Mouse (Mus musculus) G1E-ER4 (cell line): ENCODE measurements at regions not wholly inside any gene's neighbourhood (a gene's known extent, or its start where the extent isn't known, plus 50 kb on each side); places are given as distances from the start of the nearest gene placed in this dataset.

Experiments
- GATA1 ChIP-seq: IDR thresholded peaks from one replicate; pipeline ENCODE4 v1.8.0; 2012; ENCODE audit warnings: low read length, inconsistent platforms

DNA sequence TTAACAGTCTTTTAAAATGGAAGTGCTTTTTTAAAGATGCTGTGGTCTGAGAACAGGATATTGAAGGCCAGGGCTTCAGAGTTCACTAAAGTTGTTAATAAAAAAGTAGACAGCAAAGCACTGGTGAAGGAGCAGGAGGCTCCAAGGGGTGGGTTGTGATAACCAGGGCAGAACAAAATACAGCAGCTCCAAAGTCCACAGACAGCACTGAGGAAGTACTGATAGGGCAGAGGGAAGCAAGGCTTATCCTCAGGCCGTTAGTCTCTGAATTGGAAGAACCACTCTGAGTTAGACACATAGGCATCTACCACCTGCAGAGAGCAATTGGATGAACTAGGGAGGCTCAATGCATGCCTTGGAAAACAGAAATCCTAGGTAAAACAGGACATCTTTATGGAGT lies 62.1 kb downstream of the P2ry1 start:
- TF ChIP-seq GATA1: no peak

DNA sequence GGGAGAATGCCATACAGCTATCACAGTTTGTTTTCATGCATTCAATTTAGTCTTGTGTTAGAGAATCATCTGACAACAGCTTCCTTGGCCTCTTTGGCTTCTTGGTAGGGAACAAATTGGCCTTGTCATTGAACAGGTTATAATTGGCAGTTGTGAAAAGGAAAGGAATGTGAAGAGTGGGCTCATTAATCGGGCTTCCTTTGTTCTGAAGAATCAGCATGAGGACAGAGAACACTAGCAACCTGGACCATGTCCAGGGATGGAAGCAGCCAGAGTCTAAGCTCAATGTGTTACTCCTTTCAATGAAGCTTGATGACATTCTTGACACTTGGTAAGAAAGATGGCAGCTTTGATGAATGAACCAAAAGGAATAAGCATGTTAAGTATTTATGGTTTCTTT lies 64.5 kb downstream of the P2ry1 start:
- no peak for TF ChIP-seq GATA1

DNA sequence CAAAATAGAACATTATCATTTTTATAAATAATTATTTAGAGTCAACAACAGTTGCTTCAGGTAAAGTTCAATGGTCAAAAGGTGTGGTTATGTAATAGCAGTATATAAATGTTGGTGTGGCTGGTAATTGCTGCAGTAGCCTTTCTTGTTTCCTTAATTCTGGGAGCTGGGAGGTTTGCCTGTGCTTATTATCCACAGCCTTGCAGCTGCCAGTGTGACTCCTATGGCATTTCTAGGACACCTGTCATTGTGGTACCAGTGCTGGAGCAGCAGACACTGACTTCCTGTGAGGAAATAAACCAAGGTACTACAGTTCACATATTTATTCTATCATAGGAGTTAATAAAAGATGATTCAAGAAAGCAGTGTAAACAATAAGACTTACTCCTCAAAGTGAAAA lies 65.6 kb downstream of the P2ry1 start:
- no peak for TF ChIP-seq GATA1

DNA sequence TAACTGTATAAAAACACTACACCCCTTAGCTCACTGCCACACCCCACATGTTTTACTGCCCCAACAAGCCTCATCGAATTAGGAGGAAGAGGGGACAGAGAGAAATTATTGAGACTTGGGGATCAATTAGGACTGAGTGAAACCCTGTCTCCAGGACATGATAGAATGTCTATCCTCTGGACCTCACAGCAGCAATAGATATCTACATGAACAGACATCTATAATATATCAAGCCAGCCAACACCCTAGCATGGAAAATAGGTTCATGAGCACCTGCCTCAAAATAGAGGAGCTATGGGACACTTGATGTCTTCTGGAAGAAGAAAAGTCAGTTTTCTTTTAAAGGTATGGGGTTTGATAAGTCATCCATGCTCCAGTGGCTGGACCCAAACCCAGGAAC lies 68.4 kb downstream of the P2ry1 start:
- no peak for TF ChIP-seq GATA1

DNA sequence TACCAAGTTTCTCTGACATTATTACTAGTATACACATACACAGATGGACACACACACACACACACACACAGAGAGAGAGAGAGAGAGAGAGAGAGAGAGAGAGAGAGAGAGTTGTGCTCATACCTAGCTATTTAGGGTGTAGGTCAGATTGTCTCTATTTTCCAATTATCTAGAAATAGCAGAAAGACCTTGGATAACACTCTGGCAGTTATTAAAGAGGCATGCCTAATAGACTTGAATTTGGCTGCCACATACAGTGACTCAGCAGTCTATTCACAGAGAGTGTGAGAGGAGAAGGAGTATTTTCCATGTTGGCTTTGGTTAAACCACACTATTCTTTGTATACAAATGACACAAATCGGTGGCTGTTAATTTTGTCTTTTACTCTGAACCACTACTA lies 69.7 kb downstream of the P2ry1 start:
- TF ChIP-seq GATA1: no peak

DNA sequence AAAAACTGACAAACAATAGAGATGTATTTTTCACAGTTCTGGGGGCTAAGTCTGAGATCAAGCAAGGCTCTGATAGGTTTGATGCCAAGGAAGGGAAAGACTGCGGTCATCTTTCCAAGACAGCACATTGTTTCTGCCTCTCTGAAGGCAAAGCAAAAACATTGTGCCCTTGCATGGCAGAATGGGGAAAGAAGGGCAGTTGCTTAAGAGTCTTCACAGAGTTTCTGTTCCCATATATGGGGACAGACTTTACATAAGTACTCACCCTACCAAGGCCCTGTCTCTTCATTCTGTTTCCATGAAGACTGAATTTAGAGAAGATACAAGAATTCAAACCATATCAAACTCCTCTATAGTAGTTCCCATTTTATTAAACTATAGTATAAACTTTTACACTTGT lies 70.5 kb downstream of the P2ry1 start:
- no peak for TF ChIP-seq GATA1

DNA sequence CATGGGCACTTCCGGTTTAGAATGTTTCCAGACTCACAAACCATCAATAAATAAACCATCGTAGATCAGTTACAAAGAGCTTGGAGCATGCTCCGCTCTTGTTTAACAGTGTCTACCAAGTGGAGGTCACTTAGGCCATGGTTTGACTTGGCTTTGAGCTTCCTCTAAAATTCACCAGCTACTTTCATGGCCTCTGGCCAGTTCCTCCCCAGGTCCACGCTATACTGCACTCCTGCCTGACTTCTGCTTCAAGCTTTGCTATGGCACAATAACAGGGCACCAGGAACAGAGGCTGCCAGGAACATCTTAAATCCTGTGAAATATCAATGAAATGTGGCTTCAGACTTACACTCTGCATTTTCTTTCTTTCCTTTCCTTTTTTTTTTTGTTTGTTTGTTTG lies 71.2 kb downstream of the P2ry1 start:
- no peak for TF ChIP-seq GATA1

DNA sequence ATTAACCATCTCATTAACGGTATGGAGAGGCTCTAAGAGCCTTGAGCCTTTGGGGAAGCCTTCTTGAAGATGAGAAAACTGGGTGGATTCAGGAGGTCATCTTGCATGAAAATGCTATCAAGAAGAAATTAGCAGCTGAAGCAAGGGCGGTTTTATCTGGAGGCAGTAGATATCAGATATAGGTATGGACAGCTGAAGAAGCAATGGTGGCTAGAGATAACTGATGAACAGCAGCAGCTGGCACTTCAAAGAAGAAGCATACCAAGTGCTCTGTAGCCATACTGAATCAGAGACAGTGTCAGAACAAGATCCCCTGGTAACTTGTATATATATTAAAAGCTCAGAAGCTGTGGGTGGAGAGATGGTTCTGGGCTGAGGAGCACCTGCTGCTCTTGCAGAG lies 73.2 kb downstream of the P2ry1 start:
- peak; percentile 86 for TF ChIP-seq GATA1

DNA sequence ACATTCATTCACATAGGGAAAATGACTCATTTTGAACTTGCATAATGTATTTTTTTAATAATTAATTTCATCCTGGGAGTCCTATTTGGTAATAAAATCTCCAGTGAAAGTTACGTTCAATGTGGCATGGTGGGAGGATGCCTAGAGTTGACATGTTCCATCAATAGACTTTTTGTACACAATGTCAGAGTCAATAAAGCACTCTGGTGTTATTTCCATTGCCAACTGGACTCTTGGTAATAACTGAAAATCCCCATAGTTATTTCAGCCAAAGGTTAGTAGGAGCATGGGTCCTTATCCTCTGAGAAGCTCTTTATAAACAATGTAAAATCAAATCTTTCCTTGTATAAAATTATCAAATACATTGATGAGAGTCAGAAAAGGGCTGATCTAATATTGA lies 87.3 kb downstream of the P2ry1 start:
- TF ChIP-seq GATA1: no peak

DNA sequence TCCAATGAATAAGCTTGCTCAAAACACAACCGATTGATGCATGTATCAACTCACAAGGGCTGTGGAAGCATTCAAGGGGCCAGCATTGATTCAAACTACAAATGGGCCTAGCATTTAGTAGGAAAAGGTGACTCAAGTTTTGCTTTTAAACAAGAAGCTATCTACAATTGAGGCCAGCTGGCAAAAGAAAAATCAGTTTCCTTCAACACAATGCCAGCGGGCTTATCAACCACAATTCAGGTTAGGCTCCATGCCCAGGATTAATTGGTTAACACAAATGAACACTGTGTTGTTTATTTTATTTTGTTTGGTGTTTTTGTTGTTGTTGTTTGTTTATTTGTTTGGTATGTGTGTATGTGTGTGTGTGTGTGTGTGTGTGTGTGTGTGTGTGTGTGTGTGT lies 89.4 kb downstream of the P2ry1 start:
- TF ChIP-seq GATA1: no peak

DNA sequence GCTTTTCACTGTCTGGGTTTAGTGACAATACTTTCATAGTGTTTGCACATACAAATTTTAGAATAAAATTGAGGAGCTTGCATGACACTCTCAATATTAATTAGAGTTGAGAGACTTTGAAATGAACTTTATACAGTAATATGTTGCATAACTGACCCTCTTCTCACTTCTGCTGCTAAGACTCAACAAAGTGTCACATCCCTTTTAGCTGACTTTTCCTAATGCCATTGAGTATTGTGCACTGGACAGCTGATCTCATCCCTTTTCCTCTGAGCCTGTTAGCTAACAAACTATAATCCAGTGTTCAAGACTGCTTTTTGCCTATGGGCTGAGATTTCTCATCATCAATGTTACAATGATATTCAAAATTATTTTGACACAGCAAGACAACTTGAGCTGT lies 113.8 kb downstream of the P2ry1 start:
- no peak for TF ChIP-seq GATA1

DNA sequence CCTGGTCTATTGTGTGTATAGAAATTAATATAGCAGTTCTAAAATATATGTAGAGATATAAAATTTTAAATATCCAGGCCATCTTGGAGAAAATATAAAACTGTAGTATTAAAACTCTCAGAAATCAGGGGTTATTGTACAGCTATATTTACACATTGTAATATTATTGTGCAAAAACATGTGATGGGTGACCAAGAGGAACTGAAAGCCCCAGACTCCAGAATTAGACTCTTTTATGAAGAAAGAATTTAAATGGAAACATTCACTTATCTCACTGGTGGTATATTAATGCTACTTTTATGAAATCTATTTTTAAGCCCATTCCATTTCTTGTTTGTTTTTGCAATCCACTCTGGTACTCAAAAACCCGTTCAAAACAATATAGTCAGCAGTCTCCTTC lies 130.5 kb downstream of the P2ry1 start:
- TF ChIP-seq GATA1: no peak

DNA sequence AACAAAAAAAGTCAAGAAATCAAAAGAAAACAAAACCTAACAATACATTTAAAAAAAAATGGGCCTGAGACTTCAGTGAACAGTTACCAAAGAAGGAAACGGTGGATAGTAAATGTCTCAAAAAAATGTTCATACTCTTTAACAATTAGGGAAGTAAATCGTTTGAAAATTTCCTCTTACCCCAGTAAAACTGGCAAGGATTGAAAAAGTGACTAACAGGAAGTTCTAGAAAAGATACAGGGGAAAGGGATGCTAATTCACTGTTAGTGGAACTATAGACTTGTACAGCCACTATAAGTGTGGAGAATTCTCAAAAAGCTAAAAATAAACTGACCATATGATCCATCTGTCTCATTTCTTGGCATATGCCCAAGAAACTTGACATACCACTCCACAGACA lies 151.5 kb downstream of the P2ry1 start:
- TF ChIP-seq GATA1: no peak

DNA sequence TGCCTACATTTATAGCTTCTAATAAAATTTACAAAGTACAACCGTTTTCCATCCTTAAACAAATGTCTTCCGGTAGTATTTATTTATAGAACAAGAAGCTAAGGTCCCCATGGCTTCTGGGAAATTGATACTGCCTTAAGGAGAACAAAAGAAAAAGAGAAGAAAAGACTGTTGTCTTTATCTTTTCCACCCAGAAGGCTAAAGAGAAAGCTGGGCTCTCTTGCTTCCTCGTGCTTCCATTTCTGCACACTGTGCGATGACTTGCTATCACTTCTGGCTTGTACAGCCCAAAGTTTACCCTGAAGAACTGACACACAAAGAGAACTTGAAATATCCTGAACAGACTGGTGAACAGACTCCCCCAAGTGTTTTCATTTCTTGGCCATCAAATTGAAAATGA lies 157.2 kb downstream of the P2ry1 start:
- no peak for TF ChIP-seq GATA1

DNA sequence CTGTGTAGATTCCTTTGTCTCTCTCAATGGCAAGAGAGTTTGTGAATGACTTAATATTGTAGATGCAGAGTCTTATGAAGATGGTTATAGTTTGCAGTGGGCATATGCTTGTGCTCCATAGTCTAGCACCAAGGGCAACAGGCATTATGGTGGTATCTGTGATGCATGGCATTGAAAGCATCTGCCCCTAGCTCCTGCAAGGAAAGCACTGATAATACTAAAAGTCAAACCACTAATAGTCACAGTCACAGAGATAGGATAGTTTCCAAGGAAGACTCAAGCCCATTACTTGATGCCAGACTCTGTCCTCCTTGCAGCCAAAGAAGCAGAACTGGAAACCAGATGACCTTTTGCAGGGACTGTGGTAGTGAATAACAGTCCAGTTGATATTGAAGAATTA lies 158.8 kb downstream of the P2ry1 start:
- no peak for TF ChIP-seq GATA1

DNA sequence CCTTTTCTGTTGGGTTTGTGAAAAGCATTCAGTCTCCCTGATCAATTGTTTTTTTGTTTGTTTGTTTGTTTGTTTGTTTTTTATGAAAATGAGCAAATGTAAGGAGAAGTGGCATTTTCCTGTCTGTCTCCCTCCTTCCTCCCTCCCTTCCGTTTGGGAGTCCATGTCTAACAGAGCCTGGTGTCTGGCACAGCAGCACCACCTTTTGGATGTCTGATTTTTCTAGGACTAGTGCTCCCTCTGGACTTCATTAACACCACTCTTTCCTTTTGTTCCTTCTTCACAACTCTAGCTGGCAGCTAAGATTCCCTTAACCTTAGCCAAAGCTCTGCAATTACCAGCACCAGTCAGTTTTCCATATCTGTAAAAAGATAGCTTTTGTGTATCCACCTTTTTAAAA lies 175.6 kb upstream of the Rap2b start:
- TF ChIP-seq GATA1: no peak

DNA sequence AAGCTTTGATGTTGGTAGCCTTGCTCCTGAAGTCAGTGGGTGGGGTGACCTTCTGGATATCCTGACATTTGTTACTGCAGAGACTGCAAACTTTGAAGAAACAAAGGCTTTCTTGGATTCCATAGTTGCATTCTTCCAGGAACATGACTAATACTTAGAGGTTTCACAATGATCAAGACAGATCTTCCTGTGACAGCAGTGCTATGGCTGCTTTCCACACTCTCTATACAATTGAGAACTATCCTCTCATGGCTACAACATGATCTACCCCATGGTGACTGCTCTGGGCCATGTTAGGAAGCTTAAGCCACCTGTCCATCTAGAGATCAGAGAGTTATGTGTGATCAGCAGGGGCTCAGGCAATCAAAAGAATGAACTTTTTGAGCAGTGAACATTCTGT lies 172.8 kb upstream of the Rap2b start:
- no peak for TF ChIP-seq GATA1

DNA sequence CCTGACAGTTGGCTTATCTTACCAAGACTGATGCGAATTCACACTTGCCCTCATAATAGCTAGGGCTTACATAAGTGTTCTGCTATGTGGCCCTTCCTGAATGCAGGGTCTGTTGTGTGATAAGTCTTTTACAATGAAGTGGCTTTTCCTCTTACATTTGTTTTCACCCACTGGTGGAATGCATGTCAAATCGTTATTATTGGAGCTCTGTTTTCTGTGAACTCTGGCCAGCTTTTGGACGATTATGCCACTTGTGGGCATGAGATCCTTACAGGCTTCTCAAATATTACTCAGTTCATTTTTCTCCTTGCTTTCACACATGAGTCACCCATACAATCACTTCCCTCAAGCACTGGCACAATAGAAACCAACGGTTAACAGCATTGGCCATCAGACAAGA lies 144.9 kb upstream of the Rap2b start:
- no peak for TF ChIP-seq GATA1

DNA sequence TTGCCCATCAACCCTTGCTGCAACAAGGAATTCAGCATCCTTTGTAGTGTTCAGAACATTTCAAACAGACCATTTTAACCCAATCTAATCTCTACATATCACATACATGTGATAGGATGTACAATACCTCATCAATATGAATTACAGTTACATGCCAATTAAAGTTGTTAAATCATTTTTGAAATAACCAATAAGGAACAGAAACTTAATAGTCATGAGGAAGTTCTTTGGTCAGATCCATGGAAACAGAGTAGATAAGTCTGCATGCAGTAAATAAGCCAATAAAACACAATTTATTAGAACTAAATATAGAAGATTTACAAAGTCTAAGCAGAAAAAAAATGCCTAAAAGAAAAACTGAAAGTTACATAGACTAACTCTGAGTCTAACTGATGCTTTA lies 136.9 kb upstream of the Rap2b start:
- no peak for TF ChIP-seq GATA1

DNA sequence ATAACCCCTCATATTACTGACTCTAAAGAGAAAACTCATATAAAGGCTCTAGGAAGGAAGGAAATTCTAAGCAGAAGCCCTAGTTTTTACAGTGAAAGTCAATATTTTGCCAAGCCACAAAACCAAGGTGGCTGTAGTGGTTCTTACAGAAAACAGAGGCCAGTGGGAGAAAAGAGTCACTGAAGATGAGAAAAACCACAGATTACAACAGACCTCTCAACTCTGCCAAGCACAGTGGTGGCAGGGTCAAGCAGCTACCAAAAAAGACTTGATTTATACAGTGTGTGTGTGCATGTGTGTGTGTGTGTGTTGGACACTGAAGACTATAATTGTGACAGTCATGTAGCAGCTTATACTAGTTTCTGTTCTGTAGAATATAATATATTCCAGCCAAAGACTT lies 136.4 kb upstream of the Rap2b start:
- no peak for TF ChIP-seq GATA1
